Mouse (Mus musculus) liver, embryonic 14.5 days (tissue): Measurements from ENCODE around the gene Dvl2. TPM values are rescaled to one million over a fixed set of nuclear protein-coding genes. Genes with fewer than 3 reads are reported as not detected.

Experiments used
- ATAC-seq: fragments of 200-750 bp; cut with Nextera tagmentation; 2 replicates; pipeline ENCODE4 v1.8.0; 2017; ENCODE audit warnings: moderate number of reproducible peaks, mild to moderate bottlenecking, moderate library complexity; ENCODE audit not compliant: insufficient read depth
- DNase-seq, 3 experiments: peaks; one replicate each; pipeline ENCODE4 v3.0.0-alpha.2; 2012 to 2013; ENCODE audit warnings: low read depth in 3 of 3, low spot score in 3 of 3
- H3K27ac ChIP-seq: fragments of 300-500 bp; sonication (generic); 2 replicates; pipeline ENCODE4 v1.5.1; 2014; ENCODE audit warnings: moderate library complexity, mild to moderate bottlenecking, control low read depth, inconsistent platforms
- H3K27me3 ChIP-seq: fragments of 300-500 bp; sonication (generic); 2 replicates; pipeline ENCODE4 v1.6.1; 2014; ENCODE audit warnings: mild to moderate bottlenecking, low read length, moderate library complexity; ENCODE audit not compliant: control insufficient read depth, insufficient read depth
- H3K36me3 ChIP-seq: fragments of 300-500 bp; sonication (generic); replicated peaks from 2 replicates; pipeline ENCODE4 v1.6.1; 2014; ENCODE audit warnings: low read depth; ENCODE audit not compliant: control insufficient read depth, insufficient read depth
- H3K4me1 ChIP-seq, 2 experiments: fragments of 200-500 bp in 1 of 2; fragments of 300-500 bp in 1 of 2; sonication (generic) in 1 of 2; replicated peaks; 2 replicates each; pipeline ENCODE4 v1.6.1; 2012 to 2014; ENCODE audit warnings: antibody characterized with exemption in 1 of 2, inconsistent platforms in 1 of 2, low read length in 1 of 2; ENCODE audit not compliant: control insufficient read depth in 2 of 2, insufficient read depth in 2 of 2
- H3K4me2 ChIP-seq: fragments of 300-500 bp; sonication (generic); 2 replicates; pipeline ENCODE4 v1.6.1; 2014; ENCODE audit warnings: low read depth, mild to moderate bottlenecking, control low read depth, moderate library complexity
- H3K4me3 ChIP-seq, 2 experiments: fragments of 200-500 bp in 1 of 2; fragments of 300-500 bp in 1 of 2; sonication (generic) in 1 of 2; 2 replicates each; pipeline ENCODE4 v1.5.1; 2012 to 2014; ENCODE audit warnings: low read depth in 2 of 2, low read length in 2 of 2, mild to moderate bottlenecking in 2 of 2, control low read depth in 1 of 2, inconsistent platforms in 1 of 2, moderate library complexity in 1 of 2; ENCODE audit not compliant: insufficient read depth in 1 of 2
- H3K9ac ChIP-seq: fragments of 300-500 bp; sonication (generic); replicated peaks from 2 replicates; pipeline ENCODE4 v1.6.1; 2014; ENCODE audit warnings: mild to moderate bottlenecking, control low read depth, moderate library complexity
- H3K9me3 ChIP-seq: fragments of 300-500 bp; sonication (generic); 2 replicates; pipeline ENCODE4 v1.6.1; 2016; ENCODE audit warnings: low read length, mixed read lengths; ENCODE audit not compliant: control insufficient read depth
- CTCF ChIP-seq: IDR thresholded peaks from 2 replicates; pipeline ENCODE4 v1.5.1; 2016; ENCODE audit warnings: antibody characterized with exemption, low read depth, control low read depth
- EP300 ChIP-seq: IDR thresholded peaks from 2 replicates; pipeline ENCODE4 v1.6.1; 2016; ENCODE audit warnings: antibody characterized with exemption, low read depth
- WGBS: fragments of 180-500 bp; shearing (Covaris S2); extraction: QIAGEN DNeasy Blood & Tissue Kit; methylation state at CpG from one replicate; pipeline ENCODE4 v1.1.7; 2014; ENCODE audit not compliant: insufficient replicate concordance; 5-methylcytosine and 5-hydroxymethylcytosine counted together
- polyA plus RNA-seq, 2 experiments: library from polyadenylated mRNA; depleted of rRNA in 1 of 2; stranded (reverse) in 1 of 2; unstranded in 1 of 2; fragments of >200 nt; fragmentation: Nextera tagmentation in 1 of 2; extraction: Ambion mirVana in 1 of 2; gene quantifications; 2 replicates each; pipeline versions ENCODE4 v1.2.1 to v1.2.3; 2012 to 2014

The Dvl2 gene
- polyA plus RNA-seq, 2 experiments = 3.4 to 4.2 TPM

GRCm38 (mm10) chr11:70026689-70027088 is 26.3 kb downstream of the Dvl2 start:
- Histone ChIP-seq H3K4me2 (peak overlapping the region; percentile 26; the same call in 1 of the 2 replicates), H3K4me1 (peaks cover 3 to 19% of the 10 kb centered on the region in 2 experiments; a peak in 3 of 4 replicates), H3K4me3 (no peak overlapping the region), H3K9me3 (no peaks in the 10 kb centered on the region), H3K27me3 (peaks cover 27% of the 10 kb centered on the region), H3K36me3 (no peaks in the 10 kb centered on the region), H3K27ac (no peak overlapping the region), H3K9ac (no peak overlapping the region)
- 28% methylated on average over 19 of the region's 19 CpGs for WGBS
- DNase-seq (no peak), ATAC-seq (peak; percentile 36; the same call in 1 of the 2 replicates)
- TF ChIP-seq EP300 (no peak), CTCF (no peak)

DNA sequence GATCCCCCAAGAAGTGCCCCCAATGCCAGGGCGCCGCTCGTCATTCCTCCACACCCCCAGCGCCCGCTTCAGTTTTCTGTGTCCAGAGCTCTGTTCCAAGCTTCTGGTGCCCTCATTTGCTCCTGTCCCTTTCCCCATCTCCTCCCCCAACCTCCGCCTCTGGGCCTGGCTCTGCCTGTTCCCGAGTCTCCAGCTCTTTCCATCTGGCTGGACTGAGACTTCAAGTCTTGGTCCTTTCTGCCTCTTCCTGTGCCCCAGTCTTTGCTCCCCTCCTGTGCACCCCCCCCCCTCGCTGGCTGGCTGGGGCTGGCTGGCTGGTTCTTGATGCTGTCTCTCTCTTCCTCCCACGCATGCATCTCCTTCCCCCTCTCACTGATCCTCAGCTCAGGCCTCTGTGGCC is 27.0 kb downstream of the Dvl2 start:
- Histone ChIP-seq H3K27me3 (peaks cover 27% of the 10 kb centered on the region), H3K4me2 (no peak overlapping the region), H3K4me1 (peaks cover 3 to 17% of the 10 kb centered on the region in 2 experiments; a peak in 3 of 4 replicates), H3K9ac (no peak overlapping the region), H3K4me3 (no peak overlapping the region), H3K27ac (no peak overlapping the region), H3K9me3 (no peaks in the 10 kb centered on the region), H3K36me3 (no peaks in the 10 kb centered on the region)
- no peak for TF ChIP-seq CTCF
- no peak for TF ChIP-seq EP300
- no peak for ATAC-seq
- WGBS = 53% methylated on average over 9 of the region's 9 CpGs
- DNase-seq = no peak

DNA sequence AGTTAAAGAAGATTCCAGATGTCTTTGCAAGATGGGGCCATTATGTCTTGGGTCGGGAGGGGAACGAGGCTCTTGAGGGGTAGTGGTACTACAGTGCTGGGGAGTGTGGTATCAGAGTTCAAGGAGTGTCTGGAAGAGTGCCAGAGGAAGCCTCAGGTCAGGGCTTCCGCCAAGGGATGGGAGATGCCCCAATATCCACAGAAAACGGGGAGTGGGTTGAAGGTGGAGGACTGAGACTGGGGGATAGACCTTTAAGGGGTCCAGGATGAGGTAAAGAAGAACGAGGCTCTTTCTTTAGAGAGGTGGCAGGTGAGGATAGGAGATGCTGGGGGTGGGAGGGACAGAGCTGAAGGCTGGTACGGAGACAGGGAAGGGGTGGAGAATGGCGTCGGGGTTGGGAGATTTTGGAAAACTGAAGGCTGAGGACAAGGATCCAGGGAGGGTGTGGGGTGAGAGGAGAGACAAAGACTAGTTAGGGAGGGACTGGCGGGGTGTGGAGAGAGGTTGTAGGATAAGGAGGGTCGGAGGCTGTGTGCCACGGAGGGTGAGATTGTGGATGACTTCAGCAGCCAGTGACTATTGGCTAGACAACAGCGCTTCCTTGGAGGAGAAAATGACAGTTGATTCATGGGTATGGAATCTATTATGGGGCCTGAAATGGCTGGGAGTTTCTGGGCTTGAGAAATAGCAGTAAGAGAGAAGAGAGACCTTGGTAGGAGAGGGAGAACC is 28.2 kb downstream of the Dvl2 start:
- 30% methylated on average over 12 of the region's 12 CpGs for WGBS
- no peak for ATAC-seq
- no peak overlapping the region for H3K27ac ChIP-seq

GRCm38 (mm10) chr11:70029130-70029801 is 28.9 kb downstream of the Dvl2 start:
- H3K27ac ChIP-seq = no peak overlapping the region
- peak in 1 of 3 experiments; percentile 39 for DNase-seq
- no peak overlapping the region for H3K9ac ChIP-seq
- peaks cover 3 to 15% of the 10 kb centered on the region in 2 experiments; a peak in 3 of 4 replicates for H3K4me1 ChIP-seq
- H3K9me3 ChIP-seq = no peaks in the 10 kb centered on the region
- H3K36me3 ChIP-seq = no peaks in the 10 kb centered on the region
- peak overlapping the region; percentile 13 for H3K4me2 ChIP-seq
- peak overlapping the region in 1 of 2 experiments; percentile 6; a peak in 1 of 4 replicates for H3K4me3 ChIP-seq
- no peak for TF ChIP-seq CTCF
- no peak for TF ChIP-seq EP300
- ATAC-seq = peak; percentile 47; the same call in 1 of the 2 replicates
- WGBS = 8% methylated on average over 20 of the region's 20 CpGs
- H3K27me3 ChIP-seq = peaks cover 12% of the 10 kb centered on the region

More for the DNA sequence above, 28.2 kb downstream of the Dvl2 start:
- no peaks in the 10 kb centered on the region for H3K9me3 ChIP-seq
- TF ChIP-seq EP300 (no peak), CTCF (no peak)
- H3K4me3 ChIP-seq = no peak overlapping the region
- H3K4me1 ChIP-seq = peaks cover 3 to 17% of the 10 kb centered on the region in 2 experiments; a peak in 3 of 4 replicates
- H3K4me2 ChIP-seq = peak overlapping the region; percentile 13
- H3K9ac ChIP-seq = no peak overlapping the region
- no peaks in the 10 kb centered on the region for H3K36me3 ChIP-seq
- DNase-seq = no peak
- H3K27me3 ChIP-seq = peaks cover 19% of the 10 kb centered on the region
